Mouse (Mus musculus) spleen, adult 12 weeks (tissue): ENCODE data around the gene Fam207a.

Experiments
- DNase-seq: peaks from one replicate; pipeline ENCODE4 v3.0.0; 2022; ENCODE audit warnings: low spot score

The Fam207a gene

GRCm38 (mm10) chr10:77502967-77503922 lies 12.3 kb downstream of the Fam207a start:
- DNase-seq, result no peak

DNA sequence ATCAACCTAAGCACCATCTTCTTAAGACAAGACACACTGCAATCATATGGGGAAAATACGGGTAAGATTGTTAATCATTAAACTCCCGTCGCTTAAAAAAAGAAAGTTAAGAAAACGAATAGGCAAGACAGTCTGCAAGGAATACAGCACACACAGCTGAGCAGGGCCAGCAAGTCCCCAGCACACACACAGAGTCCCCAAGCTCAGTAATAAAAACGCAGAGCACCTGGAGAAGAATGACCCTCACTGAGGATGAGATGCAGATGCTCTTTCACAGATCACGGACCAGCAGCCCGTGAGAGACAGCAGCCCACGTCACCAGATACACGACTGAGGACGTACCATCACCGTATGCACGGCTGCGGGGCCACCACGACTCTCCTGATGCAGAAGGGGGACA lies 14.9 kb downstream of the Fam207a start:
- DNase-seq, result no peak

DNA sequence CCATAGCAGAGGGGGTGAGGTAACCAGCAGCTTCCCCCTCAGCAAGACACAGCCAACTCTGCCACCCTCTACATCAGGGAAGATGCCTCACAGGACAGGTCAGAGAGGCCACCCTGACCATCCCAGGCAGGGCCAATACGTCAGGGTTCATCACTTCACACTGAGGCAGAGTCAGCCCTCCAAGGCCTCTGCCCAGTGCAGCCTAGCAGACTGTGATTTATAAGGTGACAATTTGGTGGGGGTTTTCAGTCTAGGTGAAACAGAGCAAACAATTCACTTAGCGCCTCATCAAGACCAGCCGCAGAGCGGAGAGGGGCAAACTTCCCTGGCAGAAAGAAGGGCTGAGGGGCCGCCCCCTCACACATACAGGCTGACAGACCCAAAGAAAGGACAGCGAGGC lies 17.3 kb downstream of the Fam207a start:
- no peak for DNase-seq

DNA sequence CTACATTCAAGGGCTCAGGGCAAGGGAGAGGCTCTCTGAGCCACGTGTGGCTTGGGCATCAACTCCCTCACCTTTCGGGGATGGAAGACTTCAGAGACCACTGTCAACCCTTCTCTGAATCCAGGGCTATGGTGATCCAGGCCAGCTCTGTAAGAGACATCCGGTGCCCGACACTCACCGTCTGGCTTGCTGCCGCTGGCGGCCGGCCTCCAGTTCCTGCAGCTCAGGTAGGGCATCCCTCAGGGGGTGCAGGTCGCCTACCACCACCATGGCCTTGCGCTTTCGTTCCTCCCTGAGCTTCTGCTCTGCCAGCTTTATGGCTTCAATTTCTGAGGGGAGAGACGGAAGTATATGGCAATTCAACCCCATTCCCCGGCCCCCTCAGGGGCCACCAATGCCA lies 18.4 kb downstream of the Fam207a start:
- no peak for DNase-seq

- no peak for DNase-seq
These were observed 22.7 kb downstream of the Fam207a start for GRCm38 (mm10) chr10:77492885-77493284.

GRCm38 (mm10) chr10:77491585-77491984 lies 24.0 kb downstream of the Fam207a start:
- no peak for DNase-seq

GRCm38 (mm10) chr10:77488168-77488567 lies 27.4 kb downstream of the Fam207a start:
- no peak for DNase-seq

DNA sequence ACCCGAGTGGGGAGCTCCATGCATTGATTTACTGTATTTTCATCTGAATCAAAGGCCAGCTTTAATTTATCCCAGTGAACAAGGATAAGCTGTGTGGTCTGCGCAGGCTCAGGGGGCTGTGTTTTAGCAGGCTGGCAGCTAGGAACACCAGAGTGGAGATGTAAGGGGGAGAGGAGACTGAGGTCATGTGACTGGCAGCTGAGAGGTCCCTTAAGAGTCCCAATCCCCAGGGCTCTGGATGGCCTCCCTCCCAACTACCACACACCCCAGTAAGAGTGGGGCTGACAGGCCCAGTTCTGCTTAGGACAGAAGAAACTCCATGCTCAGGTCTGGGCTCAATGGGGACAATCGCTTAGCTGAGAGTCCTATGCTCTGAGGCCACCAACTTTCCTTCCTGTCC lies 29.8 kb downstream of the Fam207a start:
- no peak for DNase-seq

- DNase-seq, result peak; percentile 8
These were observed 31.2 kb downstream of the Fam207a start for GRCm38 (mm10) chr10:77484205-77484935.

- DNase-seq, result no peak
These were observed 33.8 kb downstream of the Fam207a start for GRCm38 (mm10) chr10:77481814-77482213.

DNA sequence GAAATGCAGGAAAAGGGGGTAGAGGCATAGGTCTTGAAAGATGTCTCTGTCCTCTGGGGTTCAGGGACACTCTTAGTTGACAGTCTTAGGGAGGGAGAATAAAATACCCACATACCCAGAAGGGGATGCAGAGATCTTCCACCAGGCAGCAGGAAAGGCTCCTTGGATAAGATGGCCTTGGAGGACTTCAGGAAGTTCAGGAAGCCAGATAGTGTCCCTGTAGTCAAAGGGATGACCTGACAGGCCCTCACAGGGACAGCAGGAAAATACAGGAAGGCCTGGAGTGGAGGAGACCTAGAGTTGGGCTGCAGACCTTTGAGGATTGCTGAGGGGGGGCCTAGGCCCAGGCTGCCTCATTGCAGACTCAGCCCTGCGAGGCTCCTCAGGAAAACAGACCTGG lies 35.6 kb downstream of the Fam207a start:
- no peak for DNase-seq

GRCm38 (mm10) chr10:77476907-77477306 lies 38.7 kb downstream of the Fam207a start:
- no peak for DNase-seq

GRCm38 (mm10) chr10:77472188-77472587 lies 43.4 kb downstream of the Fam207a start:
- no peak for DNase-seq

- DNase-seq, result no peak
These were observed 44.1 kb downstream of the Fam207a start for GRCm38 (mm10) chr10:77471512-77471911.

- DNase-seq, result no peak
These were observed 44.8 kb downstream of the Fam207a start for GRCm38 (mm10) chr10:77470763-77471162.

GRCm38 (mm10) chr10:77468675-77469074 lies 46.9 kb downstream of the Fam207a start:
- no peak for DNase-seq

DNA sequence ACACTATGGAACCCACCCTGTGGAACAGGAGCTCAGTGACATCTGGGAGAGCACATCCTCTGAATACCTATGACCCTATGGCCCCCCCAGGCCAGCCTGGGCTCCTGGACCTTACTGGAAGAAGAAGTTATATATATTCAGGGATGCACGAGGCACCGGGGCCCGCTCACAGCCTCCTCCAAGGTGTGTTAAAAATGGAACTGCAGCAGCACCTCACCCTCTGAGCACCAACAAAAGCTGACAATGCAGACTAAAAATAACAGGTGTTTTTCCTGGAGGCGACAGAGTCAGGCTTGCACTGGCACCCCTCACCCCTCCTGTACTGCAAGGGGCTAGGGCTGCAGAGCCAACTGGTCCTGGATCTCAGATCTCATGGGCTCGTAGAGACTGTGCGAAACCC lies 48.2 kb downstream of the Fam207a start:
- no peak for DNase-seq

- no peak for DNase-seq
These were observed 49.7 kb downstream of the Fam207a start for GRCm38 (mm10) chr10:77465902-77466301.

GRCm38 (mm10) chr10:77464181-77464936 lies 51.2 kb downstream of the Fam207a start:
- DNase-seq, result no peak

DNA sequence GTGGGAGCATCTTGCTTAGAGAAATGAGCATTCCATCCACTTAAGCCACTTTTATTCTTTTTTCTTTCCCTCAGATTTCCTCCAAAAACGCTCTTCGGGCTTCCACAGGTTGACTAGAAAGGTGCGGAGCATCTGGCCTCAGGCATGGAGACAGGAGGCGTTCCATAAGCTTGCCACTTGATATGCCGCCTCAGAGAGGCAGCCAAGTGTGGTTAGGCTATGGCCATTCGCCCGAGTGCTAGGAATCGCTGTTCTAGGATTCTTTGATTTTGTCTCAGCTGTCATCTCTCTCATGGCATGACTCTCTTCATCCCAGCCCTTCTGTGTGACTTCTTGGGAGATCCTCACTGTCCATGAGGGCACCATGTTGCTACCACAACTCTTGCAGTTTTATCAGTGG lies 54.4 kb downstream of the Fam207a start:
- no peak for DNase-seq

GRCm38 (mm10) chr10:77457701-77458100 lies 57.9 kb downstream of the Fam207a start:
- no peak for DNase-seq

DNA sequence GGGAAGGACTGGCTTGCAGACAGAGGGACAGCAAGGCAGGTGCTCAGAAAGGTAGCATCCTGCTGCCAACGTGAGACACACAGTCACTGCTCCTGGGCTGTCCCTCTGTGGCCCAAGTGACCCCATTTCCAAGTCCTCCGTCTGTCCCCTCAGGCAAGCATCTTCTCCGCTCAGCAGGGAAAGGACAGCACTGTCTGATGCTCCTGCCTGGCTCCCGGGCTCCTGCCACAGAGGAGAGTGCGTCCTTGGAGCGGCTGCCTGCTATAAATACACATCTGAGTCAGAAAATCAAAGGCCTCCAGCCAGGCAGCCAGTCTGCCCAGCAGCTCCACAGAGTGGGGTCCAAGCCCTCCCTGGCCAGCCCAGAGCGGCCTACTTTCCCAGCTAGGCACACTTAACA lies 59.1 kb downstream of the Fam207a start:
- no peak for DNase-seq
